Mouse (Mus musculus): ENCODE data around the gene Hp1bp3.

DNA sequence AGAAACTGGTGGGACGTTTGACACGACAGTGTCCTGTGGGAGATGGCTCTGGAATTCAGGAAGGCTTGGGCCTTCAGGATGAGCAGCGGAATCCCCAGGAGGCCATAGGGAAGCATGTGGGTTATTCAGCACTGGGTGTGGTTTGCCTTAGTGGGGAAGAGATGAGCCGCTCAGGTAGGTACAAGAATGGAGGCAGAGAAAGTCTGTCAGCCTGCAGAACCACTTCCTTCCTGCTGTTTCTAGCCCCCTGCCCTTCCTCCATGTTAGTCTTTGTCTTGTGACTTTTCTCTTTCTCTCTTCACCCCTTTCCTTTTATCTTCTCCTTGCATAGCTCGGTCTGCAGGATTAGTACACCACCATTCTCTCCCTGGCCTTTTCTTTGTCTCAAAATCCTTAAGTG is 6.3 kb downstream of the Hp1bp3 start:
- TF ChIP-seq CTCF (IDR thresholded peaks at IDR 0.05; ENCODE audit: low read depth, low read length) (no peak), POLR2A (IDR thresholded peaks at IDR 0.05; ENCODE audit: insufficient read depth, low read length) (no peak)

All from ES-Bruce4 (cell line).